ENCODE assay signal across 9 mouse cellular contexts in the genomic region with DNA sequence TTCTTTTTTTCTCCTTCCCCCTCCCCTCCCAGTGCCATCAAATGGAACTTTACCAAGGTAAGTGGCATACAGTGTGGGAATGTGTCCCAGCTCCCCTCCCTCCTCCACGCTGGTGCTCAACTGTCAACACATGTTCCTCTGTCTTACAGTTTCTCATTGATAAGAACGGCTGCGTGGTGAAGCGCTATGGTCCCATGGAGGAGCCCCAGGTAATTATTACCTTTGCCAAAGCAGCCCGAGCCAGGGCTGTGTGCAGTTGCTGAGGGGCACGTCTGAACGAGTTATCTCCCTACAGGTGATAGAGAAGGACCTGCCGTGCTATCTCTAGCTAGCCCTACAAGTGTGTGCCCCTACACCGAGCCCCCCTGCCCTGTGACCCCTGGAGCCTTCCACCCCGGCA. TPM values are rescaled to one million over a fixed set of nuclear protein-coding genes. Genes with fewer than 3 reads are reported as not detected.
A peak's percentile ranks its signal among the peaks of the same experiment; 100 is the strongest.
DNase-seq lines count a peak whose midpoint lies in the region; ATAC-seq and TF ChIP-seq lines count a peak whose summit lies in the region.
"Had no signal": no experiment of that assay in that cellular context is flagged by ENCODE, and none has a peak within 500 bp of the region (broad histone marks: within the 10 kb centered on the region; RNA-seq: fewer than 3 reads in every experiment).

No protein-coding gene starts in this region.

- 93% methylated on average over 10 of the region's 10 CpGs for WGBS in forebrain, embryonic 15.5 days
- WGBS in forebrain, embryonic 13.5 days = 90% methylated on average over 9 of the region's 10 CpGs
- WGBS in intestine, postnatal 0 days = 46% methylated on average over 8 of the region's 10 CpGs

- no peak for DNase-seq in layer of hippocampus, adult 2 months (ENCODE audit: low spot score in 2 of 2)
- DNase-seq in layer of hippocampus, adult 9-10 months (ENCODE audit: low spot score) = no peak
- DNase-seq in ES-E14 (ENCODE audit: low read depth, low spot score) = no peak
- no peak for DNase-seq in urinary bladder, adult 2 months (ENCODE audit: low spot score)
- no peak for DNase-seq in thymus, postnatal 14 days
- DNase-seq: cerebellum, postnatal 36 days had no signal

- H3K4me3 ChIP-seq in forebrain, embryonic 15.5 days = peak overlapping the region; percentile 83; the same call in 1 of the 2 replicates
- no peak overlapping the region for H3K4me3 ChIP-seq in forebrain, embryonic 13.5 days
- H3K4me3 ChIP-seq in layer of hippocampus, adult 2 months = no peak overlapping the region
- peak overlapping the region; percentile 74 to 93 for H3K4me3 ChIP-seq in ES-E14 (ENCODE audit: insufficient read depth in 1 of 2, low read depth in 1 of 2, low read length in 2 of 2, poor library complexity in 1 of 2, severe bottlenecking in 1 of 2)
- H3K4me3 ChIP-seq in intestine, postnatal 0 days (ENCODE audit: low read depth, low read length) = 0 out of 2 replicates have a peak overlapping the region, but pooled peaks have one; percentile 71

- H3K27me3 ChIP-seq in forebrain, embryonic 15.5 days = no peaks in the 10 kb centered on the region
- no peaks in the 10 kb centered on the region for H3K27me3 ChIP-seq in forebrain, embryonic 13.5 days
- no peaks in the 10 kb centered on the region for H3K27me3 ChIP-seq in intestine, postnatal 0 days (replicated peaks; ENCODE audit: control insufficient read depth, insufficient read depth, low read length)

- H3K27ac ChIP-seq in forebrain, embryonic 15.5 days (replicated peaks) = no peak overlapping the region
- no peak overlapping the region for H3K27ac ChIP-seq in forebrain, embryonic 13.5 days
- peak overlapping the region; percentile 1; the same call in 1 of the 2 replicates for H3K27ac ChIP-seq in layer of hippocampus, adult 2 months
- H3K27ac ChIP-seq in ES-E14 (ENCODE audit: insufficient read depth, low read depth, low read length, poor library complexity, severe bottlenecking) = no peak overlapping the region; the same call in 1 of the 2 replicates
- peak overlapping the region; percentile 99 for H3K27ac ChIP-seq in intestine, postnatal 0 days (ENCODE audit: low read depth, low read length)

- in situ Hi-C loops in ES-E14 (cut with MboI; ENCODE audit: low sequenced_read_pairs in 2 of 2, unreplicated experiment in 2 of 2) = no loop called here

- no peak for TF ChIP-seq CTCF in layer of hippocampus, adult 2 months (conservative IDR thresholded peaks at IDR 0.05)
- TF ChIP-seq CTCF in intestine, postnatal 0 days (IDR thresholded peaks at IDR 0.05; ENCODE audit: low read depth) = no peak

- no peaks in the 10 kb centered on the region for H3K9me3 ChIP-seq in forebrain, embryonic 15.5 days
- no peaks in the 10 kb centered on the region for H3K9me3 ChIP-seq in forebrain, embryonic 13.5 days (replicated peaks)
- H3K9me3 ChIP-seq in ES-E14 (ENCODE audit: control insufficient read depth, insufficient read depth, low read depth, low read length) = no peaks in the 10 kb centered on the region
- no peaks in the 10 kb centered on the region for H3K9me3 ChIP-seq in intestine, postnatal 0 days (ENCODE audit: control insufficient read depth)

- no peak overlapping the region for H3K4me2 ChIP-seq in forebrain, embryonic 15.5 days (replicated peaks)
- no peak overlapping the region for H3K4me2 ChIP-seq in forebrain, embryonic 13.5 days
- H3K4me2 ChIP-seq in intestine, postnatal 0 days (replicated peaks; ENCODE audit: low read depth) = peak overlapping the region; percentile 80

- peaks cover 22% of the 10 kb centered on the region for H3K4me1 ChIP-seq in forebrain, embryonic 15.5 days
- peaks cover 18% of the 10 kb centered on the region for H3K4me1 ChIP-seq in forebrain, embryonic 13.5 days
- peaks cover 5 to 21% of the 10 kb centered on the region in 2 experiments; a peak in 3 of 4 replicates for H3K4me1 ChIP-seq in ES-E14 (ENCODE audit: control insufficient read depth in 2 of 2, insufficient read depth in 2 of 2, low read length in 2 of 2, poor library complexity in 1 of 2)
- no peaks in the 10 kb centered on the region for H3K4me1 ChIP-seq in intestine, postnatal 0 days (replicated peaks; ENCODE audit: control insufficient read depth, insufficient read depth, low read length)

- H3K9ac ChIP-seq in forebrain, embryonic 15.5 days (replicated peaks) = 0 out of 2 replicates have a peak overlapping the region, but pooled peaks have one; percentile 84
- no peak overlapping the region for H3K9ac ChIP-seq in forebrain, embryonic 13.5 days
- peak overlapping the region; percentile 14; the same call in 1 of the 2 replicates for H3K9ac ChIP-seq in ES-E14 (ENCODE audit: insufficient read depth, low read depth, low read length, poor library complexity, severe bottlenecking)
- no peak overlapping the region for H3K9ac ChIP-seq in intestine, postnatal 0 days (ENCODE audit: low read depth, low read length)

- H3K36me3 ChIP-seq in forebrain, embryonic 15.5 days = peaks cover 30% of the 10 kb centered on the region
- H3K36me3 ChIP-seq in forebrain, embryonic 13.5 days (ENCODE audit: poor library complexity, severe bottlenecking) = peaks cover 56% of the 10 kb centered on the region
- peaks cover 45% of the 10 kb centered on the region for H3K36me3 ChIP-seq in ES-E14 (ENCODE audit: control insufficient read depth, insufficient read depth, low read length, poor library complexity, severe bottlenecking)
- peaks cover 49% of the 10 kb centered on the region for H3K36me3 ChIP-seq in intestine, postnatal 0 days (ENCODE audit: control insufficient read depth, insufficient read depth)

- ATAC-seq in forebrain, embryonic 15.5 days (replicated peaks) = no peak
- ATAC-seq in forebrain, embryonic 13.5 days = no peak
- no peak for ATAC-seq in intestine, postnatal 0 days

TF ChIP-seq in ES-E14, 5 proteins besides CTCF, POLR2A, EP300 and RAD21:
- no peak for TF ChIP-seq MAFK (IDR thresholded peaks at IDR 0.05; ENCODE audit: insufficient read depth, low read depth, low read length)
- TF ChIP-seq CHD2 (IDR thresholded peaks at IDR 0.05; ENCODE audit: low read depth, low read length) = no peak
- no peak for TF ChIP-seq HCFC1 (IDR thresholded peaks at IDR 0.05; ENCODE audit: borderline replicate concordance, insufficient read depth, low read length)
- no peak for TF ChIP-seq ZC3H11A (IDR thresholded peaks at IDR 0.05; ENCODE audit: borderline replicate concordance, low read depth, low read length)
- no peak for TF ChIP-seq ZNF384 (IDR thresholded peaks at IDR 0.05; ENCODE audit: low read depth, low read length)

RNA-seq across cellular contexts. Expression of gene Gpx4, which starts 8.9 kb away (rescaled TPM):
- 472 and 476 TPM in 2 replicates for polyA plus RNA-seq in forebrain, embryonic 15.5 days (2015; fragmentation: Nextera tagmentation; extraction: Ambion mirVana)
- 487 and 489 TPM in 2 replicates for polyA plus RNA-seq in forebrain, embryonic 13.5 days (2015; fragmentation: Nextera tagmentation; extraction: Ambion mirVana)
- 100 to 1,000 TPM; 440 to 464 TPM for total RNA-seq in layer of hippocampus, adult 2 months (2021)
- 1,456 and 1,919 TPM in 2 replicates for total RNA-seq in ES-E14 (2012; rRNA removed)
- polyA plus RNA-seq in intestine, postnatal 0 days (2015; fragmentation: Nextera tagmentation; extraction: Ambion mirVana) = 1,519 and 1,523 TPM in 2 replicates
- 524 and 620 TPM in 2 replicates for polyA plus RNA-seq in urinary bladder, adult 2 months (2012; rRNA removed)

RNA-seq across cellular contexts. Expression of gene Polr2e, which starts 16.3 kb away (rescaled TPM):
- polyA plus RNA-seq in forebrain, embryonic 15.5 days (2015; fragmentation: Nextera tagmentation; extraction: Ambion mirVana) = 179 and 186 TPM in 2 replicates
- 193 and 199 TPM in 2 replicates for polyA plus RNA-seq in forebrain, embryonic 13.5 days (2015; fragmentation: Nextera tagmentation; extraction: Ambion mirVana)
- total RNA-seq in layer of hippocampus, adult 2 months (2021) = 10 to 100 TPM; 77.8 to 79.1 TPM
- 266 and 293 TPM in 2 replicates for total RNA-seq in ES-E14 (2012; rRNA removed)
- polyA plus RNA-seq in intestine, postnatal 0 days (2015; fragmentation: Nextera tagmentation; extraction: Ambion mirVana) = 90.0 and 98.5 TPM in 2 replicates
- polyA plus RNA-seq in urinary bladder, adult 2 months (2012; rRNA removed) = 141 and 178 TPM in 2 replicates

RNA-seq across cellular contexts. Expression of gene Arhgap45, which starts 39.4 kb away (rescaled TPM):
- polyA plus RNA-seq in forebrain, embryonic 15.5 days (2015; fragmentation: Nextera tagmentation; extraction: Ambion mirVana) = 1.3 TPM in 2 replicates
- polyA plus RNA-seq in forebrain, embryonic 13.5 days (2015; fragmentation: Nextera tagmentation; extraction: Ambion mirVana) = 1.2 and 1.3 TPM in 2 replicates
- total RNA-seq in layer of hippocampus, adult 2 months (2021) = 1 to 10 TPM; 3.7 to 4.4 TPM
- total RNA-seq in ES-E14 (2012; rRNA removed) = 17.0 and 20.9 TPM in 2 replicates
- polyA plus RNA-seq in intestine, postnatal 0 days (2015; fragmentation: Nextera tagmentation; extraction: Ambion mirVana) = 1.2 and 1.3 TPM in 2 replicates
- 18.9 and 23.0 TPM in 2 replicates for polyA plus RNA-seq in urinary bladder, adult 2 months (2012; rRNA removed)

RNA-seq across cellular contexts. Expression of gene Sbno2, which starts 49.5 kb away (rescaled TPM):
- 13.4 TPM in 2 replicates for polyA plus RNA-seq in forebrain, embryonic 15.5 days (2015; fragmentation: Nextera tagmentation; extraction: Ambion mirVana)
- 11.6 and 13.6 TPM in 2 replicates for polyA plus RNA-seq in forebrain, embryonic 13.5 days (2015; fragmentation: Nextera tagmentation; extraction: Ambion mirVana)
- total RNA-seq in layer of hippocampus, adult 2 months (2021) = 10 to 100 TPM; 22.4 to 23.4 TPM
- 36.6 and 49.3 TPM in 2 replicates for total RNA-seq in ES-E14 (2012; rRNA removed)
- polyA plus RNA-seq in intestine, postnatal 0 days (2015; fragmentation: Nextera tagmentation; extraction: Ambion mirVana) = 9.8 and 11.1 TPM in 2 replicates
- 34.0 and 35.4 TPM in 2 replicates for polyA plus RNA-seq in urinary bladder, adult 2 months (2012; rRNA removed)

RNA-seq across cellular contexts. Expression of gene Abca7, which starts 59.6 kb away (rescaled TPM):
- 3.7 and 4.1 TPM in 2 replicates for polyA plus RNA-seq in forebrain, embryonic 15.5 days (2015; fragmentation: Nextera tagmentation; extraction: Ambion mirVana)
- polyA plus RNA-seq in forebrain, embryonic 13.5 days (2015; fragmentation: Nextera tagmentation; extraction: Ambion mirVana) = 3.1 and 3.9 TPM in 2 replicates
- total RNA-seq in layer of hippocampus, adult 2 months (2021) = 10 to 100 TPM; 10.7 to 11.0 TPM
- 8.8 and 18.9 TPM in 2 replicates for total RNA-seq in ES-E14 (2012; rRNA removed)
- polyA plus RNA-seq in intestine, postnatal 0 days (2015; fragmentation: Nextera tagmentation; extraction: Ambion mirVana) = 2.2 and 2.5 TPM in 2 replicates
- 7.5 and 9.2 TPM in 2 replicates for polyA plus RNA-seq in urinary bladder, adult 2 months (2012; rRNA removed)

Comparison
In these comparisons a context has a peak if more than half of its experiments do, and no peak if none do; other contexts are left out.
1. H3K4me3 ChIP-seq: peak in forebrain, embryonic 15.5 days (single experiment), ES-E14 (2 of 2) and intestine, postnatal 0 days (single experiment); none in forebrain, embryonic 13.5 days (single experiment) and layer of hippocampus, adult 2 months (single experiment).
2. H3K9ac ChIP-seq: peak in forebrain, embryonic 15.5 days (single experiment) and ES-E14 (single experiment); none in forebrain, embryonic 13.5 days (single experiment) and intestine, postnatal 0 days (single experiment).
3. H3K27ac ChIP-seq: peak in layer of hippocampus, adult 2 months (single experiment) and intestine, postnatal 0 days (single experiment); none in forebrain, embryonic 15.5 days (single experiment), forebrain, embryonic 13.5 days (single experiment) and ES-E14 (single experiment).